Mouse (Mus musculus): ENCODE results near the gene Lilra6. TPM values are rescaled to one million over a fixed set of nuclear protein-coding genes. Genes with fewer than 3 reads are reported as not detected.
"Not testable (repeated sequence)": the region's sequence is repeated elsewhere in the genome, so short reads cannot be mapped to it uniquely, and the experiment has no call there.

The Lilra6 gene
- total and polyA plus RNA-seq, 3 experiments: 0.08 to 1.0 (median 0.26) TPM

- H3K36me3 ChIP-seq (replicated peaks in 1 of 2; ENCODE audit: control insufficient read depth in 1 of 2, insufficient read depth in 1 of 2, low read length in 1 of 2): no peaks in the 10 kb centered on the region
- no peaks in the 10 kb centered on the region for H3K27me3 ChIP-seq (replicated peaks)
- no peaks in the 10 kb centered on the region for H3K4me1 ChIP-seq (ENCODE audit: control insufficient read depth in 1 of 2, insufficient read depth in 2 of 2)
- no peak overlapping the region for H3K4me3 ChIP-seq (replicated peaks in 1 of 3; ENCODE audit: low read depth in 2 of 3, low read length in 2 of 3, poor library complexity in 1 of 3)
- H3K79me2 ChIP-seq (replicated peaks; ENCODE audit: control insufficient read depth, extremely low read depth, insufficient read depth, poor library complexity, severe bottlenecking): no peaks in the 10 kb centered on the region
- in situ Hi-C loops (cut with MboI; ENCODE audit: low pct_ligation_motif_present, low pct_unique_long_range_greater_than_20kb, low sequenced_read_pairs): no loop called here
- no peak overlapping the region for H3K9ac ChIP-seq (ENCODE audit: insufficient read depth, low read depth)
- DNase-seq (ENCODE audit: extremely low read depth): peak; percentile 49
- TF ChIP-seq SMC3 (IDR thresholded peaks at IDR 0.05; ENCODE audit: low read depth, low read length) (peak; percentile 57), RAD21 (IDR thresholded peaks at IDR 0.05; ENCODE audit: low read depth, low read length) (peak; percentile 35), POLR2AphosphoS2 (IDR thresholded peaks at IDR 0.05; ENCODE audit: low read depth, low read length) (no peak), SIN3A (IDR thresholded peaks at IDR 0.05; ENCODE audit: low read length) (no peak), CTCF (conservative IDR thresholded peaks at IDR 0.05 in 1 of 2, IDR thresholded peaks at IDR 0.05 in 1 of 2; ENCODE audit: low read depth in 2 of 2, low read length in 2 of 2) (peak; percentile 29 to 67; a peak in 3 of 4 replicates), E2F4 (IDR thresholded peaks at IDR 0.05; ENCODE audit: insufficient replicate concordance, low read depth, low read length) (no peak)
- dilution Hi-C loops (cut with MboI; ENCODE audit: extremely low pct_ligation_motif_present, extremely low pct_unique_long_range_greater_than_20kb, low sequenced_read_pairs): no loop called here
- no peak overlapping the region for H3K27ac ChIP-seq (ENCODE audit: insufficient read depth, low read depth)
- no peak overlapping the region for H3K4me2 ChIP-seq (ENCODE audit: insufficient read depth, low read depth, poor library complexity, severe bottlenecking)
- no peaks in the 10 kb centered on the region for H3K9me3 ChIP-seq (replicated peaks; ENCODE audit: low read length)
These were observed 11.6 kb downstream of the Lilra6 start for GRCm38 (mm10) chr7:3903704-3904103.

GRCm38 (mm10) chr7:3898036-3898590, 17.2 kb downstream of the Lilra6 start, which contains the start of gene Gm14548:
Gene Gm14548, minus strand, starts transcription at chr7:3898120.
- dilution Hi-C loops (cut with MboI; ENCODE audit: extremely low pct_ligation_motif_present, extremely low pct_unique_long_range_greater_than_20kb, low sequenced_read_pairs); H3K27me3 ChIP-seq (replicated peaks); H3K4me2 ChIP-seq (ENCODE audit: insufficient read depth, low read depth, poor library complexity, severe bottlenecking); H3K79me2 ChIP-seq (replicated peaks; ENCODE audit: control insufficient read depth, extremely low read depth, insufficient read depth, poor library complexity, severe bottlenecking); H3K27ac ChIP-seq (ENCODE audit: insufficient read depth, low read depth); H3K36me3 ChIP-seq (replicated peaks in 1 of 2; ENCODE audit: control insufficient read depth in 1 of 2, insufficient read depth in 1 of 2, low read length in 1 of 2); H3K9me3 ChIP-seq (replicated peaks; ENCODE audit: low read length); H3K9ac ChIP-seq (ENCODE audit: insufficient read depth, low read depth); H3K4me1 ChIP-seq (ENCODE audit: control insufficient read depth in 1 of 2, insufficient read depth in 2 of 2); in situ Hi-C loops (cut with MboI; ENCODE audit: low pct_ligation_motif_present, low pct_unique_long_range_greater_than_20kb, low sequenced_read_pairs): not testable (repeated sequence)
- peak within 1 kb of the TSS in 1 of 3 experiments; percentile 15 for H3K4me3 ChIP-seq (replicated peaks in 1 of 3; ENCODE audit: low read depth in 2 of 3, low read length in 2 of 3, poor library complexity in 1 of 3)
- DNase-seq (ENCODE audit: extremely low read depth): peak; percentile 73
- TF ChIP-seq TBP (conservative IDR thresholded peaks at IDR 0.05; ENCODE audit: low read depth, low read length) (0 out of 2 replicates have a peak, but pooled peaks have one; percentile 36), EP300 (IDR thresholded peaks at IDR 0.05; ENCODE audit: low read length) (0 out of 2 replicates have a peak, but pooled peaks have one; percentile 16), MAX (IDR thresholded peaks at IDR 0.05; ENCODE audit: low read length) (peak; percentile 63; the same call in 1 of the 2 replicates)

GRCm38 (mm10) chr7:3875032-3875431, 40.3 kb downstream of the Lilra6 start:
- dilution Hi-C loops (cut with MboI; ENCODE audit: extremely low pct_ligation_motif_present, extremely low pct_unique_long_range_greater_than_20kb, low sequenced_read_pairs); H3K27ac ChIP-seq (ENCODE audit: insufficient read depth, low read depth); H3K4me3 ChIP-seq (replicated peaks in 1 of 3; ENCODE audit: low read depth in 2 of 3, low read length in 2 of 3, poor library complexity in 1 of 3); H3K27me3 ChIP-seq (replicated peaks); H3K4me2 ChIP-seq (ENCODE audit: insufficient read depth, low read depth, poor library complexity, severe bottlenecking); H3K9ac ChIP-seq (ENCODE audit: insufficient read depth, low read depth); H3K79me2 ChIP-seq (replicated peaks; ENCODE audit: control insufficient read depth, extremely low read depth, insufficient read depth, poor library complexity, severe bottlenecking); in situ Hi-C loops (cut with MboI; ENCODE audit: low pct_ligation_motif_present, low pct_unique_long_range_greater_than_20kb, low sequenced_read_pairs); H3K36me3 ChIP-seq (replicated peaks in 1 of 2; ENCODE audit: control insufficient read depth in 1 of 2, insufficient read depth in 1 of 2, low read length in 1 of 2); H3K4me1 ChIP-seq (ENCODE audit: control insufficient read depth in 1 of 2, insufficient read depth in 2 of 2); DNase-seq (ENCODE audit: extremely low read depth); H3K9me3 ChIP-seq (replicated peaks; ENCODE audit: low read length): not testable (repeated sequence)

Other genes with a start within 250 kb of the Lilra6 start
- 6.7 and 8.1 TPM in 2 replicates for gene Leng1, start 249.7 kb downstream of the Lilra6 start, total RNA-seq (2012; rRNA removed)
- gene Leng1, start 249.7 kb downstream of the Lilra6 start, total RNA-seq (2014; rRNA removed): 5.4 and 5.8 TPM in 2 replicates
- 8.5 and 9.9 TPM in 2 replicates for gene Leng1, start 249.7 kb downstream of the Lilra6 start, polyA plus RNA-seq (2012; ENCODE audit: insufficient read length, low read depth)
- gene Tmc4, start 237.9 kb downstream of the Lilra6 start, total RNA-seq (2012; rRNA removed): 1.8 and 1.9 TPM in 2 replicates
- 0.56 and 1.9 TPM in 2 replicates for gene Tmc4, start 237.9 kb downstream of the Lilra6 start, total RNA-seq (2014; rRNA removed)
- 4.0 and 4.6 TPM in 2 replicates for gene Tmc4, start 237.9 kb downstream of the Lilra6 start, polyA plus RNA-seq (2012; ENCODE audit: insufficient read length, low read depth)
- gene Tsen34, start 222.6 kb downstream of the Lilra6 start, total RNA-seq (2012; rRNA removed): 39.0 and 40.2 TPM in 2 replicates
- gene Tsen34, start 222.6 kb downstream of the Lilra6 start, total RNA-seq (2014; rRNA removed): 26.9 and 34.8 TPM in 2 replicates
- 23.1 and 24.3 TPM in 2 replicates for gene Tsen34, start 222.6 kb downstream of the Lilra6 start, polyA plus RNA-seq (2012; ENCODE audit: insufficient read length, low read depth)
- 21.7 and 22.3 TPM in 2 replicates for gene Mboat7, start 222.0 kb downstream of the Lilra6 start, total RNA-seq (2012; rRNA removed)
- 18.4 and 19.4 TPM in 2 replicates for gene Mboat7, start 222.0 kb downstream of the Lilra6 start, total RNA-seq (2014; rRNA removed)
- 36.4 and 41.2 TPM in 2 replicates for gene Mboat7, start 222.0 kb downstream of the Lilra6 start, polyA plus RNA-seq (2012; ENCODE audit: insufficient read length, low read depth)
- gene Rps9, start 211.5 kb downstream of the Lilra6 start, total RNA-seq (2012; rRNA removed): 3,983 and 4,060 TPM in 2 replicates
- gene Rps9, start 211.5 kb downstream of the Lilra6 start, total RNA-seq (2014; rRNA removed): 5,460 and 5,555 TPM in 2 replicates
- 2,959 and 3,329 TPM in 2 replicates for gene Rps9, start 211.5 kb downstream of the Lilra6 start, polyA plus RNA-seq (2012; ENCODE audit: insufficient read length, low read depth)
- gene Pirb, start 195.1 kb downstream of the Lilra6 start, total RNA-seq (2012; rRNA removed): 1.7 and 2.8 TPM in 2 replicates
- gene Pirb, start 195.1 kb downstream of the Lilra6 start, total RNA-seq (2014; rRNA removed): 4.2 and 5.0 TPM in 2 replicates
- gene Pirb, start 195.1 kb downstream of the Lilra6 start, polyA plus RNA-seq (2012; ENCODE audit: insufficient read length, low read depth): 9.0 and 10.7 TPM in 2 replicates
- 0.08 and 0.13 TPM in 2 replicates for gene Gm15448, start 89.8 kb downstream of the Lilra6 start, total RNA-seq (2012; rRNA removed)
- 0.30 and 0.54 TPM in 2 replicates for gene Gm15448, start 89.8 kb downstream of the Lilra6 start, total RNA-seq (2014; rRNA removed)
- 0.65 and 0.84 TPM in 2 replicates for gene Gm15448, start 89.8 kb downstream of the Lilra6 start, polyA plus RNA-seq (2012; ENCODE audit: insufficient read length, low read depth)
- 2.3 and 2.6 TPM in 2 replicates for gene Pira2, start 70.5 kb downstream of the Lilra6 start, total RNA-seq (2012; rRNA removed)
- 8.0 and 9.5 TPM in 2 replicates for gene Pira2, start 70.5 kb downstream of the Lilra6 start, total RNA-seq (2014; rRNA removed)
- 9.6 and 10.9 TPM in 2 replicates for gene Pira2, start 70.5 kb downstream of the Lilra6 start, polyA plus RNA-seq (2012; ENCODE audit: insufficient read length, low read depth)
- gene Gm14548, start 17.4 kb downstream of the Lilra6 start, total RNA-seq (2012; rRNA removed): 0.21 and 0.46 TPM in 2 replicates
- 2.1 and 2.4 TPM in 2 replicates for gene Gm14548, start 17.4 kb downstream of the Lilra6 start, total RNA-seq (2014; rRNA removed)
- gene Gm14548, start 17.4 kb downstream of the Lilra6 start, polyA plus RNA-seq (2012; ENCODE audit: insufficient read length, low read depth): 3.2 and 4.5 TPM in 2 replicates
- gene Lair1, start 147.7 kb upstream of the Lilra6 start, total RNA-seq (2012; rRNA removed): 0.21 and 0.38 TPM in 2 replicates
- gene Lair1, start 147.7 kb upstream of the Lilra6 start, total RNA-seq (2014; rRNA removed): 4.6 TPM in 2 replicates
- gene Lair1, start 147.7 kb upstream of the Lilra6 start, polyA plus RNA-seq (2012; ENCODE audit: insufficient read length, low read depth): 3.1 and 4.0 TPM in 2 replicates
- gene Ttyh1, start 203.9 kb upstream of the Lilra6 start, total RNA-seq (2012; rRNA removed): 0.08 and 0.13 TPM in 2 replicates
- gene Ttyh1, start 203.9 kb upstream of the Lilra6 start, total RNA-seq (2014; rRNA removed): not detected in 2 replicates
- 0.16 and 0.17 TPM in 2 replicates for gene Ttyh1, start 203.9 kb upstream of the Lilra6 start, polyA plus RNA-seq (2012; ENCODE audit: insufficient read length, low read depth)
- gene Leng8, start 221.5 kb upstream of the Lilra6 start, total RNA-seq (2012; rRNA removed): 28.6 and 33.5 TPM in 2 replicates
- 17.6 and 23.2 TPM in 2 replicates for gene Leng8, start 221.5 kb upstream of the Lilra6 start, total RNA-seq (2014; rRNA removed)
- gene Leng8, start 221.5 kb upstream of the Lilra6 start, polyA plus RNA-seq (2012; ENCODE audit: insufficient read length, low read depth): 46.6 and 48.7 TPM in 2 replicates
- 1.2 and 1.8 TPM in 2 replicates for gene Leng9, start 234.9 kb upstream of the Lilra6 start, total RNA-seq (2012; rRNA removed)
- gene Leng9, start 234.9 kb upstream of the Lilra6 start, total RNA-seq (2014; rRNA removed): 0.70 and 1.2 TPM in 2 replicates
- 1.1 and 1.3 TPM in 2 replicates for gene Leng9, start 234.9 kb upstream of the Lilra6 start, polyA plus RNA-seq (2012; ENCODE audit: insufficient read length, low read depth)
- gene Cdc42ep5, start 249.4 kb upstream of the Lilra6 start, total RNA-seq (2012; rRNA removed): 3.1 and 4.2 TPM in 2 replicates
- gene Cdc42ep5, start 249.4 kb upstream of the Lilra6 start, total RNA-seq (2014; rRNA removed): 2.0 and 2.1 TPM in 2 replicates
- gene Cdc42ep5, start 249.4 kb upstream of the Lilra6 start, polyA plus RNA-seq (2012; ENCODE audit: insufficient read length, low read depth): 1.4 and 1.5 TPM in 2 replicates